Mouse (Mus musculus) ES-Bruce4 (cell line): Measurements from ENCODE around the gene Dzank1. TPM values are rescaled to one million over a fixed set of nuclear protein-coding genes. Genes with fewer than 3 reads are reported as not detected.

ENCODE experiments used
- H3K27ac ChIP-seq: 2 replicates; pipeline ENCODE4 v1.5.1; 2012; ENCODE audit warnings: low read length, inconsistent platforms; ENCODE audit not compliant: insufficient read depth
- H3K27me3 ChIP-seq: 2 replicates; pipeline ENCODE4 v1.6.1; 2012; ENCODE audit warnings: mild to moderate bottlenecking, low read length, inconsistent platforms; ENCODE audit not compliant: control insufficient read depth, poor library complexity, insufficient read depth, severe bottlenecking
- H3K36me3 ChIP-seq: 2 replicates; pipeline ENCODE4 v1.6.1; 2012; ENCODE audit warnings: inconsistent platforms, mild to moderate bottlenecking, low read length, moderate library complexity; ENCODE audit not compliant: control insufficient read depth, poor library complexity, insufficient read depth, severe bottlenecking
- H3K4me1 ChIP-seq: one replicate; pipeline ENCODE4 v1.8.1; 2011; ENCODE audit warnings: low read length; ENCODE audit not compliant: control insufficient read depth, insufficient read depth
- H3K4me3 ChIP-seq: 2 replicates; pipeline ENCODE4 v1.5.1; 2011; ENCODE audit warnings: low read depth, mild to moderate bottlenecking, low read length
- H3K9ac ChIP-seq: 2 replicates; pipeline ENCODE4 v1.6.1; 2012; ENCODE audit warnings: low read depth, mild to moderate bottlenecking, inconsistent platforms; ENCODE audit not compliant: poor library complexity, severe bottlenecking
- H3K9me3 ChIP-seq: replicated peaks from 2 replicates; pipeline ENCODE4 v1.6.1; 2012; ENCODE audit warnings: mild to moderate bottlenecking, low read length, inconsistent platforms; ENCODE audit not compliant: control insufficient read depth, poor library complexity, insufficient read depth, severe bottlenecking
- CTCF ChIP-seq: IDR thresholded peaks from one replicate; pipeline ENCODE4 v1.8.1; 2011; ENCODE audit warnings: low read depth, low read length
- EP300 ChIP-seq: IDR thresholded peaks from 2 replicates; pipeline ENCODE4 v1.6.1; 2011; ENCODE audit warnings: low read depth, low read length; ENCODE audit not compliant: insufficient read depth
- POLR2A ChIP-seq: IDR thresholded peaks from one replicate; pipeline ENCODE4 v1.8.1; 2011; ENCODE audit warnings: low read length; ENCODE audit not compliant: insufficient read depth
- polyA plus RNA-seq: library from polyadenylated mRNA; stranded (reverse); fragments of >200 nt; gene quantifications from 2 replicates; pipeline ENCODE4 v1.2.4, GENCODE M21; 2011; ENCODE audit warnings: low read depth; ENCODE audit not compliant: missing spikeins, insufficient read depth, insufficient read length

The Dzank1 gene
- polyA plus RNA-seq, 1 experiment = 0.96 TPM

- H3K27ac ChIP-seq = no peak overlapping the region
- TF ChIP-seq CTCF (no peak), EP300 (no peak), POLR2A (no peak)
- no peaks in the 10 kb centered on the region for H3K27me3 ChIP-seq
- H3K36me3 ChIP-seq = no peaks in the 10 kb centered on the region
- no peak overlapping the region for H3K4me3 ChIP-seq
- H3K9ac ChIP-seq = no peak overlapping the region
- no peaks in the 10 kb centered on the region for H3K9me3 ChIP-seq
- H3K4me1 ChIP-seq = no peaks in the 10 kb centered on the region
These were observed 95.9 kb downstream of the Dzank1 start for GRCm38 (mm10) chr2:144431286-144431825.

- no peaks in the 10 kb centered on the region for H3K36me3 ChIP-seq
These were observed 98.0 kb downstream of the Dzank1 start for GRCm38 (mm10) chr2:144429171-144429570.

GRCm38 (mm10) chr2:144428659-144429058 is 98.6 kb downstream of the Dzank1 start:
- no peaks in the 10 kb centered on the region for H3K4me1 ChIP-seq
- no peak overlapping the region for H3K27ac ChIP-seq
- H3K36me3 ChIP-seq = no peaks in the 10 kb centered on the region
- TF ChIP-seq CTCF = no peak
- no peak for TF ChIP-seq EP300
- TF ChIP-seq POLR2A = no peak
- no peak overlapping the region for H3K4me3 ChIP-seq
- no peaks in the 10 kb centered on the region for H3K27me3 ChIP-seq
- H3K9me3 ChIP-seq = no peaks in the 10 kb centered on the region
- no peak overlapping the region for H3K9ac ChIP-seq

More at GRCm38 (mm10) chr2:144429171-144429570, 98.0 kb downstream of the Dzank1 start:
- Histone ChIP-seq H3K4me1 (no peaks in the 10 kb centered on the region), H3K27ac (no peak overlapping the region), H3K4me3 (no peak overlapping the region), H3K9ac (no peak overlapping the region), H3K27me3 (no peaks in the 10 kb centered on the region), H3K9me3 (no peaks in the 10 kb centered on the region)
- TF ChIP-seq POLR2A = no peak
- TF ChIP-seq CTCF = no peak
- no peak for TF ChIP-seq EP300

GRCm38 (mm10) chr2:144427852-144428251 is 99.4 kb downstream of the Dzank1 start:
- Histone ChIP-seq H3K27ac (no peak overlapping the region), H3K27me3 (no peaks in the 10 kb centered on the region), H3K9ac (no peak overlapping the region), H3K4me1 (no peaks in the 10 kb centered on the region), H3K4me3 (no peak overlapping the region), H3K9me3 (no peaks in the 10 kb centered on the region; the same call in 1 of the 2 replicates), H3K36me3 (no peaks in the 10 kb centered on the region)
- TF ChIP-seq POLR2A (no peak), CTCF (no peak), EP300 (no peak)

GRCm38 (mm10) chr2:144425761-144426160 is 101.5 kb downstream of the Dzank1 start:
- no peaks in the 10 kb centered on the region for H3K27me3 ChIP-seq
- H3K4me1 ChIP-seq = no peaks in the 10 kb centered on the region
- H3K27ac ChIP-seq = no peak overlapping the region
- TF ChIP-seq POLR2A (no peak), EP300 (no peak), CTCF (no peak)
- H3K9ac ChIP-seq = no peak overlapping the region
- H3K36me3 ChIP-seq = no peaks in the 10 kb centered on the region
- H3K9me3 ChIP-seq = no peaks in the 10 kb centered on the region; the same call in 1 of the 2 replicates
- H3K4me3 ChIP-seq = no peak overlapping the region

- Histone ChIP-seq H3K36me3 (no peaks in the 10 kb centered on the region), H3K9me3 (no peaks in the 10 kb centered on the region; the same call in 1 of the 2 replicates), H3K27ac (no peak overlapping the region), H3K27me3 (no peaks in the 10 kb centered on the region), H3K4me3 (no peak overlapping the region), H3K4me1 (peaks cover 6% of the 10 kb centered on the region), H3K9ac (no peak overlapping the region)
- no peak for TF ChIP-seq CTCF
- no peak for TF ChIP-seq EP300
- no peak for TF ChIP-seq POLR2A
These were observed 105.0 kb downstream of the Dzank1 start for GRCm38 (mm10) chr2:144422094-144422675.

Other genes starting within 250 kb of the Dzank1 start
- gene Ovol2, start 195.3 kb downstream of the Dzank1 start, polyA plus RNA-seq = 10.6 and 11.1 TPM in 2 replicates
- gene Kat14, start 158.4 kb downstream of the Dzank1 start, polyA plus RNA-seq = 40.4 and 42.9 TPM in 2 replicates
- gene Pet117, start 158.4 kb downstream of the Dzank1 start, polyA plus RNA-seq = 8.6 and 9.1 TPM in 2 replicates
- gene Polr3f, start 304 bp upstream of the Dzank1 start, polyA plus RNA-seq = 21.4 and 28.4 TPM in 2 replicates
- gene Rbbp9, start 23.5 kb upstream of the Dzank1 start, polyA plus RNA-seq = 32.1 and 32.5 TPM in 2 replicates
- gene Sec23b, start 28.8 kb upstream of the Dzank1 start, polyA plus RNA-seq = 84.7 and 86.1 TPM in 2 replicates
- 14.3 and 16.8 TPM in 2 replicates for gene Smim26, start 66.6 kb upstream of the Dzank1 start, polyA plus RNA-seq
- 44.6 and 44.7 TPM in 2 replicates for gene Dtd1, start 72.5 kb upstream of the Dzank1 start, polyA plus RNA-seq